Mouse (Mus musculus): ENCODE measurements around the gene Lmbrd1.
"Not testable (repeated sequence)": the region's sequence is repeated elsewhere in the genome, so short reads cannot be mapped to it uniquely, and the experiment has no call there.

Lmbrd1 gene

GRCm38 (mm10) chr1:24729784-24730183 is 51.4 kb downstream of the Lmbrd1 start:
- no peak for DNase-seq

GRCm38 (mm10) chr1:24732286-24732685 is 53.9 kb downstream of the Lmbrd1 start:
- DNase-seq = no peak

GRCm38 (mm10) chr1:24734866-24735265 is 56.4 kb downstream of the Lmbrd1 start:
- DNase-seq = no peak

GRCm38 (mm10) chr1:24740903-24741302 is 62.5 kb downstream of the Lmbrd1 start:
- DNase-seq = no peak

- DNase-seq = no peak
Measured at GRCm38 (mm10) chr1:24741552-24741951, 63.1 kb downstream of the Lmbrd1 start.

- no peak for DNase-seq
Measured at GRCm38 (mm10) chr1:24743191-24743924, 64.9 kb downstream of the Lmbrd1 start.

- no peak for DNase-seq
Measured at GRCm38 (mm10) chr1:24752715-24753114, 74.3 kb downstream of the Lmbrd1 start.

GRCm38 (mm10) chr1:24758516-24758915 is 80.1 kb downstream of the Lmbrd1 start:
- no peak for DNase-seq

GRCm38 (mm10) chr1:24766466-24766865 is 88.0 kb downstream of the Lmbrd1 start:
- DNase-seq = no peak

- not testable (repeated sequence) for DNase-seq
Measured at GRCm38 (mm10) chr1:24767197-24767596, 88.8 kb downstream of the Lmbrd1 start.

- no peak for DNase-seq
Measured at GRCm38 (mm10) chr1:24773642-24774041, 95.2 kb downstream of the Lmbrd1 start.

GRCm38 (mm10) chr1:24776576-24776975 is 98.1 kb downstream of the Lmbrd1 start:
- DNase-seq = no peak

- no peak for DNase-seq
Measured at GRCm38 (mm10) chr1:24793168-24793567, 114.7 kb downstream of the Lmbrd1 start.

GRCm38 (mm10) chr1:24807971-24808370 is 129.5 kb downstream of the Lmbrd1 start:
- DNase-seq = not testable (repeated sequence)
